Mouse (Mus musculus): ENCODE measurements around the gene Ank2.

DNA sequence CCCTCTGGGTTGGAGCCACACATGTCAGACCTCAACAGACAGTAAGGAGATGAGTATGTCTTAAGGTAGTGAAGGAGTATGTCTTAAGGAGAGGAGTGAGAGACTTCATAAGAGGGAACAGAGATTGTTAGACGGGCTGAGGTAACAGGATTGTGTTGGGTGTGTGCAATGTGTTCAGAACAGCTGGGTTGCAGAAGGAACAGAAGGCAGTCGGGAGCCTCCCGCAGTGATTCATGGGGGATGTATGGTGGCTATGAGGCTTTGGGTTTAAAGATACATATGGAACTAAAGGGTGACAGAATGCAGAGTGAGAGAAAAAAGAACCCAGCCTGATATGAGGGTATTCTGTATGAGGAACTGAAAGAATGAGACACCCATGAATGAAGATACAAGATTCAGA lies 464.2 kb downstream of the Ank2 start:
- no peak for TF ChIP-seq CTCF (IDR thresholded peaks at IDR 0.05; ENCODE audit: extremely low read depth, insufficient read depth, low read length)
- TF ChIP-seq POLR2A (IDR thresholded peaks at IDR 0.05; ENCODE audit: extremely low read depth, insufficient read depth, low read length), result no peak

All from cortical plate, adult 2 months (tissue).